Mouse (Mus musculus): Measurements from ENCODE around the gene Fam83g. TPM values are rescaled to one million over a fixed set of nuclear protein-coding genes. Genes with fewer than 3 reads are reported as not detected.

Fam83g gene
- polyA plus RNA-seq, 1 experiment from 2014 or later: 0.07 TPM

DNA sequence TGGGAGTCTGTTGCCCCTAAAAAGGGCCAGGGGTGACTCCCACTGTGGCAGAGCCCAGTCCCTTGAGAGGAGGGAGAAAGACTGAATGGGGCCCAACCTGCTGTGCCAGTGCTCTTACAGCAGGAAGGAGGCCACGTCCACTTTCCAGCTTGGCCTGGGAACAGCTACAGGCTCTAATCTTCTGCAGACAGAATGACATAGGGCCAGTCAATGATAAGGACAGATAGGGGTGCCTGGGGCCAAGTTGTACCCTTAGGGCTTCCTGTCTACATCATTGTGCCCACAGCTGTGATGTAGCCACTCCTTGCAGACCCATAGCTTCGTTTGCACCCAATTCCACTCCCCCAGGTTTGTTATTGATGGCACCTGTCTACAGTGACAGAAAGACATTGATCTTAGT is 2.2 kb downstream of the Fam83g start:
- no peak overlapping the region for H3K4me3 ChIP-seq
- WGBS: 59% methylated on average over 2 of the region's 2 CpGs
- H3K27ac ChIP-seq (replicated peaks): no peak overlapping the region
- H3K9ac ChIP-seq: no peak overlapping the region
- peaks cover 13% of the 10 kb centered on the region for H3K4me1 ChIP-seq (replicated peaks)
- H3K9me3 ChIP-seq: no peaks in the 10 kb centered on the region
- no peak for ATAC-seq (ENCODE audit: low read depth)
- H3K36me3 ChIP-seq: no peaks in the 10 kb centered on the region
- peaks cover 44% of the 10 kb centered on the region for H3K27me3 ChIP-seq
- no peak overlapping the region for H3K4me2 ChIP-seq

GRCm38 (mm10) chr11:61686906-61687453 is 3.1 kb downstream of the Fam83g start:
- Histone ChIP-seq H3K27ac (replicated peaks) (no peak overlapping the region), H3K4me2 (no peak overlapping the region), H3K36me3 (no peaks in the 10 kb centered on the region), H3K27me3 (peaks cover 44% of the 10 kb centered on the region), H3K9ac (no peak overlapping the region), H3K4me1 (replicated peaks) (peaks cover 13% of the 10 kb centered on the region), H3K4me3 (no peak overlapping the region), H3K9me3 (no peaks in the 10 kb centered on the region)
- ATAC-seq (ENCODE audit: low read depth): no peak
- WGBS: 47% methylated on average over 10 of the region's 10 CpGs

DNA sequence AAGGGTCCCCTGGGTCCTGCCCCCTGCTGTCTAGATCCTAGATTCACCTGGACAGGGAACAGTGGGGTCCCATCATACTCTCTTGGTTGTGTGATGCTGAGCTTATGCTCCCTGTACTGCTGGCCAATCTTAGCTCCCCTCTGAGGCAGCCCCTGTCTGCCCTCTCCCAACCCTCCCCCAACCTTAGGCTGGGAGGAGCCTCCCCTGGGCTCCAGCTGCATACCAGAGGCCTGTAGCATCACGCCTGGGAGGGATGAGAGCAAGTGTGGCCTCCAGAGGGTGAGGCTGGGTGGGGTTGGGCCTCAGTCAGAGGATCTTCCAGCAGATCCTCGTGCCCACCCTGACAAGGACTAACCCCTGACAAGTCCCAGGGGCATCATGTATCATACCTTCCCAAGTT is 3.7 kb downstream of the Fam83g start:
- H3K4me1 ChIP-seq (replicated peaks): peaks cover 13% of the 10 kb centered on the region
- no peak overlapping the region for H3K4me2 ChIP-seq
- no peak overlapping the region for H3K9ac ChIP-seq
- no peak for ATAC-seq (ENCODE audit: low read depth)
- 43% methylated on average over 2 of the region's 2 CpGs for WGBS
- no peaks in the 10 kb centered on the region for H3K36me3 ChIP-seq
- no peak overlapping the region for H3K27ac ChIP-seq (replicated peaks)
- no peak overlapping the region for H3K4me3 ChIP-seq
- peaks cover 39% of the 10 kb centered on the region for H3K27me3 ChIP-seq
- no peaks in the 10 kb centered on the region for H3K9me3 ChIP-seq

GRCm38 (mm10) chr11:61692996-61693395 is 9.1 kb downstream of the Fam83g start:
- H3K27me3 ChIP-seq: no peaks in the 10 kb centered on the region; the same call in 1 of the 2 replicates
- H3K36me3 ChIP-seq: no peaks in the 10 kb centered on the region
- H3K4me2 ChIP-seq: no peak overlapping the region
- H3K27ac ChIP-seq (replicated peaks): no peak overlapping the region
- no peak overlapping the region for H3K9ac ChIP-seq
- H3K9me3 ChIP-seq: no peaks in the 10 kb centered on the region
- H3K4me3 ChIP-seq: no peak overlapping the region
- WGBS: 90% methylated on average over 5 of the region's 5 CpGs
- no peak for ATAC-seq (ENCODE audit: low read depth)
- H3K4me1 ChIP-seq (replicated peaks): no peaks in the 10 kb centered on the region

- ATAC-seq (ENCODE audit: low read depth): no peak
- Histone ChIP-seq H3K27me3 (no peaks in the 10 kb centered on the region), H3K36me3 (no peaks in the 10 kb centered on the region), H3K4me3 (no peak overlapping the region), H3K9ac (no peak overlapping the region), H3K4me2 (no peak overlapping the region), H3K9me3 (no peaks in the 10 kb centered on the region), H3K27ac (replicated peaks) (no peak overlapping the region), H3K4me1 (replicated peaks) (peaks cover 15% of the 10 kb centered on the region)
Observed at GRCm38 (mm10) chr11:61698852-61699251, 15.0 kb downstream of the Fam83g start.

DNA sequence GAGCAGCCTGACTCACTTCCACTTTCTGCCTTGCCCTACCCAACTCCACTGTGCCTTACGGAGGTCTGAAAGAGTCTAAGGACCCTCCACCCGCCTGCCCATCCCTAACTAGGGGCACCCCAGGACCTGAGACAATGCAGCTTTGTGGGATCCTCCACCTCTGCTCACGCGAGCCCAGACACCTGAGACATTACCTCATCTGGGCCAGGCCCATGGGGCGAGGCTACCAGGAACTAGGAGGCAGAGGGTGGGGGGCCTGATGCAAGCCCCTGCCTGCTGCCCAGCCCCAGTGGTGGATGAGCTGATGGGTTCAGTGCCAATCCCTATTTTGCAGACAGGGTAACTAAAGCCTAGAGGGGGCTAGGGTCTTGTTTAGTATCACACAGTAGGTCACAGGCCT is 15.6 kb downstream of the Fam83g start:
- Histone ChIP-seq H3K4me2 (no peak overlapping the region), H3K9me3 (no peaks in the 10 kb centered on the region), H3K4me3 (no peak overlapping the region), H3K27me3 (no peaks in the 10 kb centered on the region), H3K27ac (replicated peaks) (no peak overlapping the region), H3K9ac (no peak overlapping the region), H3K4me1 (replicated peaks) (peaks cover 15% of the 10 kb centered on the region), H3K36me3 (no peaks in the 10 kb centered on the region)
- WGBS: 86% methylated on average over 5 of the region's 5 CpGs
- ATAC-seq (ENCODE audit: low read depth): no peak

DNA sequence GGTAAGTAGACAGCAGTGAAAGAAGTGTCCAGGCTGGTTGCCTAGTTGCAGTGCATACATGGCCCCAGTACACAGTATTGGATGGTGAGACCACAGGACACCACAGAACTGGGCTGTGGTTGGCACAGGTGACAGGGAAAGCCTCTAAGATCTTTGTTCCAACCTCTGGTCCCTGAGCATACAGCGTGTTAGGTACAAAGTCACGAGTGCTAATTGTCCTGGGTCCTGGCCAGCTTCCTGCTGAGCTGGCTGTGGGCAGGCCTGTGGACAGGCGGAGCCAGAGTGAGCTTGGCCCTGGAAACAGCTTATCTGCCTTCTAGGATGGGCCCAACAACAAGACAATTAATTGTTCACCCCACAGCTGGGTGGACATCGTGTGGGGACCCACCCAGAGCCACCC is 16.0 kb downstream of the Fam83g start:
- Histone ChIP-seq H3K4me3 (no peak overlapping the region), H3K9me3 (no peaks in the 10 kb centered on the region), H3K4me1 (replicated peaks) (peaks cover 15% of the 10 kb centered on the region), H3K27ac (replicated peaks) (no peak overlapping the region), H3K27me3 (no peaks in the 10 kb centered on the region), H3K4me2 (no peak overlapping the region), H3K36me3 (no peaks in the 10 kb centered on the region), H3K9ac (no peak overlapping the region)
- WGBS: 39% methylated on average over 4 of the region's 4 CpGs
- no peak; the same call in 1 of the 2 replicates for ATAC-seq (ENCODE audit: low read depth)

DNA sequence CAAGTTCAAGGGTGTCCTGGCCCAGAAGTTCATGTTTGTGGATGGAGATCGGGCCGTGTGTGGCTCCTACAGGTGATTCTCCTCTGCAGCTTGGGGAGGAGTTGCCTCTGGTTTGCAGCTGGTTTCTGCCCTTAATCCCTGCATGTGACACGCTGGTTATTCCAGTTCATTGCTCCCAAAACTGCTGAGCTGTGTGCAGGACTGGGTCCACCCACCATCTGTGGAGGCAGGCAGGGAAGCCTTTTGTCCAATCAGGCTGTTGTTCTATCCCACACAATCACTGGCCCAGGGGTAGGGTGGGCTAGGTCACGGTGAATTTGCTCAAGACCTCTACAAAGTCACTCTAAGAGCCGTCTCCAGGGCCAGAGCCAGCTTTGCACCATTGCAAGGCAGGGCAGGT is 17.8 kb downstream of the Fam83g start:
- WGBS: 39% methylated on average over 5 of the region's 5 CpGs
- H3K4me2 ChIP-seq: no peak overlapping the region

DNA sequence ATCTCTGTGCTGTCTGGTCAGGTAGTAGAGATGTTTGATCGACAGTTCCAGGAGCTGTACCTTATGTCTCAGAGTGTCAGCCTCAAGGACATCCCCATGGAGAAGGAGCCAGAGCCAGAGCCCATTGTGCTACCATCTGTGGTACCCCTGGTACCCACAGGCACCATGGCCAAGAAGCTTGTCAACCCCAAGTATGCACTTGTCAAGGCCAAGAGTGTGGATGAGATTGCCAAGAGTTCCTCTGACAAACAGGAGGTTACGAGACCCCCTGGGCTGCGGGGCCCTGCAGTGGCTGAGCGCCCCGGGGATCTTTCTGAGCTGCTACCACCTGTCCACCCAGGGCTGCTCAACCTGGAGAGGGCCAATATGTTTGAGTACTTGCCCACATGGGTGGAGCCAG is 18.6 kb downstream of the Fam83g start:
- Histone ChIP-seq H3K27me3 (no peaks in the 10 kb centered on the region), H3K27ac (replicated peaks) (no peak overlapping the region), H3K36me3 (no peaks in the 10 kb centered on the region), H3K4me1 (replicated peaks) (peaks cover 15% of the 10 kb centered on the region), H3K4me3 (no peak overlapping the region), H3K4me2 (no peak overlapping the region), H3K9ac (no peak overlapping the region), H3K9me3 (no peaks in the 10 kb centered on the region)
- WGBS: 97% methylated on average over 5 of the region's 5 CpGs
- ATAC-seq (ENCODE audit: low read depth): no peak

More for the DNA sequence above, 17.8 kb downstream of the Fam83g start:
- H3K4me1 ChIP-seq (replicated peaks): peaks cover 15% of the 10 kb centered on the region
- no peak for ATAC-seq (ENCODE audit: low read depth)
- H3K36me3 ChIP-seq: no peaks in the 10 kb centered on the region
- H3K9ac ChIP-seq: no peak overlapping the region
- H3K4me3 ChIP-seq: no peak overlapping the region
- no peak overlapping the region for H3K27ac ChIP-seq (replicated peaks)
- H3K27me3 ChIP-seq: no peaks in the 10 kb centered on the region
- H3K9me3 ChIP-seq: no peaks in the 10 kb centered on the region

- Histone ChIP-seq H3K4me2 (no peak overlapping the region), H3K4me1 (replicated peaks) (peaks cover 5% of the 10 kb centered on the region), H3K9ac (no peak overlapping the region), H3K9me3 (no peaks in the 10 kb centered on the region), H3K27ac (replicated peaks) (no peak overlapping the region), H3K36me3 (no peaks in the 10 kb centered on the region), H3K27me3 (no peaks in the 10 kb centered on the region), H3K4me3 (no peak overlapping the region)
- 78% methylated on average over 2 of the region's 2 CpGs for WGBS
- ATAC-seq (ENCODE audit: low read depth): no peak
Observed at GRCm38 (mm10) chr11:61705581-61705980, 21.7 kb downstream of the Fam83g start.

GRCm38 (mm10) chr11:61706232-61706631 is 22.3 kb downstream of the Fam83g start:
- Histone ChIP-seq H3K9me3 (no peaks in the 10 kb centered on the region), H3K36me3 (no peaks in the 10 kb centered on the region), H3K9ac (no peak overlapping the region), H3K4me2 (no peak overlapping the region), H3K4me3 (no peak overlapping the region), H3K27me3 (no peaks in the 10 kb centered on the region), H3K27ac (replicated peaks) (no peak overlapping the region), H3K4me1 (replicated peaks) (0 out of 2 replicates have a peak, but pooled peaks cover 3% of the 10 kb centered on the region)
- no peak for ATAC-seq (ENCODE audit: low read depth)
- WGBS: 76% methylated on average over 4 of the region's 4 CpGs

DNA sequence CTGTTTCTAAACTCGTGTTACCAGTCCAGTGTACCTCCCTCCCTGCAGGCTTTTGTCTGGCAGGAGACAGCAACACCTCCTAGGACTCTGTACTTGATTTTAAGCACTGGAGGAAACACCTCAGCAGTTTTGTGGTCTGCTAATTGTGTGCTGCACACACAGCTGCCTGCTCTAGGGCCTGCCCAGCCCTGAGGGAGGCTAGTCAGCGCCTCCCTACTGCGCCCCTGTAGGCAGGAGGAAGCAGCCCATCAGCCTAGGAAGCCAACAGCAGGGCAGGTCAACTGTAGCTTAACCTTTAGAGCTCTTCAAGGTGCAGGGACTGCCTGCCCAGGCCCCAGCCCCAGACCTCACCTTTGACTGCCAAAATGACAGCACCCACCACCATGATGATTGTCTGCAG is 25.0 kb downstream of the Fam83g start:
- H3K4me1 ChIP-seq (replicated peaks): no peaks in the 10 kb centered on the region
- no peaks in the 10 kb centered on the region for H3K27me3 ChIP-seq
- no peaks in the 10 kb centered on the region for H3K36me3 ChIP-seq
- no peaks in the 10 kb centered on the region for H3K9me3 ChIP-seq
- H3K4me3 ChIP-seq: no peak overlapping the region
- ATAC-seq (ENCODE audit: low read depth): no peak
- H3K27ac ChIP-seq (replicated peaks): no peak overlapping the region
- 65% methylated on average over 3 of the region's 3 CpGs for WGBS
- no peak overlapping the region for H3K4me2 ChIP-seq
- H3K9ac ChIP-seq: peak overlapping the region; percentile 17; the same call in 1 of the 2 replicates

DNA sequence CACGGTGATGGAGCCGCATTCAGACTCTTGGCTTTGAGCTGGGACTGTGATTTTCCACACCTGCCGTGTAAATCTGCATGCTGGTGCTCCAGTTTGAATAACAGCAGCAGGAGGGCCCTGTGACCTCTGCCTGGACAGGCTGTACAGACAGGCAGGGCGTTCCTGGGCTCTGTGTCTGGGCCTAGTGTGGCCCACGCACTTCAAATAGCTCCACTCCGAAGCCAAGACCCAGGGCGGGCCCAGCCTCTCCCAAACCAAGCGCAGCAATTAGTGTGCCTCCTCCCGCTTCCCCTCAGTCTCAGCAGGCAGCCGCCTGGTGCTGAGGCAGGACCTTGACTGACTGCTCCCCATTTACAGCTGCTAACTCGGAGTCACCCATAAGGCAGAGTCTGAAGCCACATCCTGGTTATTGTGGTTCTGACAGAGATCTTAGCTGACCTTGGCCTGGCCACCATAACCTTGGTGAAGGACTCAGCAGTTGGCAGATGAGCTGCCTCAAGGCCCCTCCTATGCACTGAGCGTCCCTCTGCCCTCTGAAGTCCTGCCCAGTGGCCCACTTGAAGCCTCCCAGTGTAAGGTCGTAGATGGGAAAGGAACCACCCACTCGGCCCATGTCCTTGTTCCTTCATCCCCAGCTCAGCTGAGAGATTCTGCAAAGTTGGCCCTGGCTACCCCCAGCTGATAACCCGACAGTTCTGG is 29.4 kb downstream of the Fam83g start:
- Histone ChIP-seq H3K4me2 (no peak overlapping the region), H3K4me3 (no peak overlapping the region), H3K36me3 (no peaks in the 10 kb centered on the region), H3K9ac (no peak overlapping the region), H3K9me3 (no peaks in the 10 kb centered on the region), H3K4me1 (replicated peaks) (peaks cover 8% of the 10 kb centered on the region), H3K27ac (replicated peaks) (no peak overlapping the region), H3K27me3 (no peaks in the 10 kb centered on the region)
- ATAC-seq (ENCODE audit: low read depth): no peak
- 46% methylated on average over 15 of the region's 15 CpGs for WGBS
